In the genomic region with DNA sequence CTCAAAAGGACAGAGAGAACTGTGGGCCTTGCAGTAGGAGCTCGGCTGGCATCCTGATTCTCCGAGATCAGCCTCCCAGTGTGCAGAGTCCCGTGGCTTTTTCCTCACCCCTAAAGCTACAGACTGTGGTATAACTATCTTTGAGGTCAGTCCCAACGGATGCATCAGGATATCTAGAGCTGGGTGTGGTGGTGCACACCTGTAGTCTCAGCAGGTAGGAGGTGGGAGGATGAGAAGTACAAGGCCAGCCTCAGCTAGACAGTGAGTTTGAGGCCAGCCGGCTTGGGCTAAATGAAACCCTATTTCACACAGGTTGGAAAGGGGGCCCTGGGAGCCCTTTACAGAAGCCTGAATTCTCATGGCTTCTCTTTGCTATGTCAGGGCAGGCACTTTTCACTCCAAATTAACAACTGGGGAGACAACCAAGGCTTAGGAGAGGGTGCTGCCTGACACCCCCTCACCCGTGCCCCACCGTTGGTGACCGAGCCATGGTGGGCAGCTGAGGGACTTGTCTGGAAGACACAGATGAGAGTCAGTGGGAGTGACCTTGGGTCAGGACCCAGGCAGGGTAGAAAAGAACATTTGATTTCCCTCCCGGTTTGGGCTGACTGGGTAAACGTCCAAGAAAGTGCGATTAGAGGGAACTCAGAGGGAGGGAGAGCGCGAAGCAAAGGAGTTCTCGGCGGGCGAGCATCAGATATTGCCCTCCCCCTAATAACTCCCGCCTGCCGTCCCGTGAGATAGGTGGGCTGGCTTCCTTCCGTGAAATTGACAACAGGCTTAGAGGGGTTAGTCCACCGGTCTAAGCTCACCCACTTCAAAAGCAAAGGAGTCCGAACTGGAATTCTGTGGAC, we compare ENCODE assay signal across 8 mouse cellular contexts. TPM values are rescaled to one million over a fixed set of nuclear protein-coding genes. Genes with fewer than 3 reads are reported as not detected.
DNase-seq lines count a peak whose midpoint lies in the region; ATAC-seq and TF ChIP-seq lines count a peak whose summit lies in the region.

A gene (plus strand): TSS at position 642 of the 854 bp plus-strand sequence.

- WGBS in hindbrain, embryonic 14.5 days: 6% methylated on average over 22 of the region's 22 CpGs

- H3K27ac ChIP-seq in gastrocnemius, adult 2 months: peak within 1 kb of the TSS; percentile 94
- H3K27ac ChIP-seq in hindbrain, embryonic 14.5 days: peak within 1 kb of the TSS; percentile 24; the same call in 1 of the 2 replicates

- H3K4me2 ChIP-seq in hindbrain, embryonic 14.5 days (replicated peaks): peak within 1 kb of the TSS; percentile 55

- peaks cover 14% of the 10 kb centered on the region for H3K4me1 ChIP-seq in hindbrain, embryonic 14.5 days (replicated peaks; ENCODE audit: control insufficient read depth, insufficient read depth, low read length)

- TF ChIP-seq CTCF in gastrocnemius, adult 2 months (IDR thresholded peaks at IDR 0.05): no peak

- ATAC-seq in hindbrain, embryonic 14.5 days (ENCODE audit: low FRiP score): no peak
- ATAC-seq in megakaryocyte, adult 5-6 weeks (ENCODE audit: poor library complexity, severe bottlenecking): no peak

- H3K9me3 ChIP-seq in hindbrain, embryonic 14.5 days (ENCODE audit: control insufficient read depth, low read length): no peaks in the 10 kb centered on the region

- H3K27me3 ChIP-seq in hindbrain, embryonic 14.5 days (ENCODE audit: control insufficient read depth, insufficient read depth, low read length): 0 out of 2 replicates have a peak, but pooled peaks cover 14% of the 10 kb centered on the region

- H3K4me3 ChIP-seq in gastrocnemius, adult 2 months: peak within 1 kb of the TSS; percentile 94
- H3K4me3 ChIP-seq in hindbrain, embryonic 14.5 days (replicated peaks; ENCODE audit: low read length): peak within 1 kb of the TSS; percentile 34

- H3K9ac ChIP-seq in hindbrain, embryonic 14.5 days: peak within 1 kb of the TSS; percentile 49

- no peak for DNase-seq in layer of hippocampus, postnatal 10 days (ENCODE audit: low spot score in 2 of 2)
- no peak for DNase-seq in layer of hippocampus, adult 9-11 months
- peak; percentile 53 for DNase-seq in adrenal gland, postnatal 14 days
- DNase-seq in gastrocnemius, adult 2 months: no peak
- DNase-seq in hindbrain, embryonic 14.5 days (ENCODE audit: low spot score): no peak
- peak; percentile 71 for DNase-seq in testis, postnatal 14 days (ENCODE audit: low spot score)
- DNase-seq in cerebellum, adult 18-20 months: no peak

- intact Hi-C loops in gastrocnemius, adult 2 months (cut with DNase I): loop anchor here (2.0 kb wide), 1 partner anchor 36 kb away; a partner anchor contains a TSS

- no peaks in the 10 kb centered on the region for H3K36me3 ChIP-seq in hindbrain, embryonic 14.5 days (replicated peaks; ENCODE audit: control insufficient read depth, insufficient read depth)

RNA-seq across cellular contexts. Expression of the gene that starts here (rescaled TPM):
- total RNA-seq in layer of hippocampus, postnatal 10 days (2021): 10 to 100 TPM; 12.6 to 13.8 TPM
- total RNA-seq in adrenal gland, postnatal 14 days (2021): 210 and 220 TPM in 2 replicates
- total RNA-seq in gastrocnemius, adult 2 months (2021): 10 to 100 TPM; 25.8 to 26.2 TPM
- polyA plus RNA-seq in hindbrain, embryonic 14.5 days (2014; fragmentation: Nextera tagmentation; extraction: Ambion mirVana): 15.4 and 16.6 TPM in 2 replicates
- total RNA-seq in megakaryocyte, adult 5-6 weeks (2015): 96.4 and 101 TPM in 2 replicates
- total RNA-seq in megakaryocyte, adult 5-6 weeks (2017): 90.2 and 116 TPM in 2 replicates

Comparison
In these comparisons a context has a peak if more than half of its experiments do, and no peak if none do; other contexts are left out.
1. DNase-seq: peak in adrenal gland, postnatal 14 days (single experiment) and testis, postnatal 14 days (single experiment); none in layer of hippocampus, postnatal 10 days (0 of 2), layer of hippocampus, adult 9-11 months (single experiment), gastrocnemius, adult 2 months (single experiment), hindbrain, embryonic 14.5 days (single experiment) and cerebellum, adult 18-20 months (0 of 2).